Mouse (Mus musculus) lung, postnatal 0 days (tissue): ENCODE measurements around the gene Man2b1. TPM values are rescaled to one million over a fixed set of nuclear protein-coding genes. Genes with fewer than 3 reads are reported as not detected.
"Not testable (repeated sequence)": the region's sequence is repeated elsewhere in the genome, so short reads cannot be mapped to it uniquely, and the experiment has no call there.

ENCODE experiments used
- ATAC-seq: fragments of 200-750 bp; cut with Nextera tagmentation; 2 replicates; pipeline ENCODE4 v1.8.0; 2017; ENCODE audit warnings: moderate library complexity
- DNase-seq: peaks from one replicate; pipeline ENCODE4 v3.0.0-alpha.2; 2016; ENCODE audit warnings: low spot score
- H3K27ac ChIP-seq: fragments of 300-500 bp; sonication (generic); 2 replicates; pipeline ENCODE4 v1.5.1; 2014; ENCODE audit warnings: antibody characterized with exemption, mild to moderate bottlenecking, low read length, mixed read lengths
- H3K27me3 ChIP-seq: fragments of 300-500 bp; sonication (generic); replicated peaks from 2 replicates; pipeline ENCODE4 v1.6.1; 2014; ENCODE audit warnings: low read length, mixed read lengths; ENCODE audit not compliant: insufficient read depth
- H3K36me3 ChIP-seq: fragments of 300-500 bp; sonication (generic); 2 replicates; pipeline ENCODE4 v1.6.1; 2014; ENCODE audit warnings: low read length, mixed read lengths; ENCODE audit not compliant: insufficient read depth
- H3K4me1 ChIP-seq: fragments of 300-500 bp; sonication (generic); 2 replicates; pipeline ENCODE4 v1.6.1; 2014; ENCODE audit warnings: antibody characterized with exemption, low read depth, low read length, mixed read lengths; ENCODE audit not compliant: insufficient read depth
- H3K4me2 ChIP-seq: fragments of 300-500 bp; sonication (generic); replicated peaks from 2 replicates; pipeline ENCODE4 v1.6.1; 2014; ENCODE audit warnings: low read depth, mild to moderate bottlenecking, low read length, moderate library complexity, mixed read lengths
- H3K4me3 ChIP-seq: fragments of 300-500 bp; sonication (generic); 2 replicates; pipeline ENCODE4 v1.5.1; 2014; ENCODE audit warnings: low read depth, low read length
- H3K9ac ChIP-seq: fragments of 300-500 bp; sonication (generic); replicated peaks from 2 replicates; pipeline ENCODE4 v1.6.1; 2014; ENCODE audit warnings: low read depth, mild to moderate bottlenecking
- H3K9me3 ChIP-seq: fragments of 300-500 bp; sonication (generic); 2 replicates; pipeline ENCODE4 v1.6.1; 2016; ENCODE audit warnings: low read length, mixed read lengths
- CTCF ChIP-seq: IDR thresholded peaks from 2 replicates; pipeline ENCODE4 v1.5.1; 2016; ENCODE audit warnings: antibody characterized with exemption, mild to moderate bottlenecking
- EP300 ChIP-seq: IDR thresholded peaks from 2 replicates; pipeline ENCODE4 v1.6.1; 2016; ENCODE audit warnings: antibody characterized with exemption, mild to moderate bottlenecking, control low read depth
- WGBS: fragments of 180-500 bp; shearing (Covaris S2); extraction: QIAGEN DNeasy Blood & Tissue Kit; methylation state at CpG from one replicate; pipeline ENCODE4 v1.1.7; 2014; 5-methylcytosine and 5-hydroxymethylcytosine counted together
- polyA plus RNA-seq: library from polyadenylated mRNA; unstranded; fragments of >200 nt; fragmentation: Nextera tagmentation; extraction: Ambion mirVana; gene quantifications from 2 replicates; pipeline ENCODE4 v1.2.1, GENCODE M21; 2015

Gene Man2b1
- polyA plus RNA-seq, 1 experiment from 2014 or later: 38.4 TPM

- DNase-seq: peak; percentile 75
- Histone ChIP-seq H3K4me1 (peaks cover 4% of the 10 kb centered on the region), H3K9ac (peak within 1 kb of the TSS; percentile 88), H3K27ac (peak within 1 kb of the TSS; percentile 79), H3K9me3 (no peaks in the 10 kb centered on the region), H3K4me2 (peak within 1 kb of the TSS; percentile 96), H3K36me3 (no peaks in the 10 kb centered on the region), H3K4me3 (peak within 1 kb of the TSS; percentile 75), H3K27me3 (no peaks in the 10 kb centered on the region)
- 0 out of 2 replicates have a peak, but pooled peaks have one; percentile 21 for ATAC-seq
- TF ChIP-seq CTCF: no peak
- TF ChIP-seq EP300: peak; percentile 48; the same call in 1 of the 2 replicates
- WGBS: under 1% methylated on average over 30 of the region's 30 CpGs
These were observed 2.4 kb upstream of the Man2b1 start, which contains the start of gene Wdr83os for GRCm38 (mm10) chr8:85080532-85081215. Gene Wdr83os, plus strand, starts transcription at chr8:85080740.

- Histone ChIP-seq H3K36me3 (no peaks in the 10 kb centered on the region), H3K9me3 (no peaks in the 10 kb centered on the region), H3K4me1 (peaks cover 4% of the 10 kb centered on the region), H3K9ac (peak within 1 kb of the TSS; percentile 88), H3K27ac (peak within 1 kb of the TSS; percentile 79), H3K27me3 (no peaks in the 10 kb centered on the region), H3K4me2 (peak within 1 kb of the TSS; percentile 96), H3K4me3 (peak within 1 kb of the TSS; percentile 75)
- ATAC-seq (peak; percentile 44), DNase-seq (peak; percentile 74)
- under 1% methylated on average over 9 of the region's 9 CpGs for WGBS
- no peak for TF ChIP-seq CTCF
- TF ChIP-seq EP300: no peak
These were observed 1.9 kb upstream of the Man2b1 start, which contains the start of gene Wdr83 for GRCm38 (mm10) chr8:85081216-85081555. Gene Wdr83, minus strand, starts transcription at chr8:85081306.

- H3K4me3 ChIP-seq, DNase-seq: not testable (repeated sequence)
These were observed 901 bp upstream of the Man2b1 start for GRCm38 (mm10) chr8:85082169-85082568.

GRCm38 (mm10) chr8:85084633-85085032 is 1.6 kb downstream of the Man2b1 start:
- Histone ChIP-seq H3K4me2 (no peak overlapping the region; the same call in 1 of the 2 replicates), H3K27me3 (no peaks in the 10 kb centered on the region), H3K9ac (no peak overlapping the region), H3K9me3 (no peaks in the 10 kb centered on the region), H3K27ac (no peak overlapping the region), H3K36me3 (peaks cover 10% of the 10 kb centered on the region; the same call in 1 of the 2 replicates), H3K4me3 (no peak overlapping the region), H3K4me1 (peaks cover 4% of the 10 kb centered on the region)
- TF ChIP-seq CTCF: no peak
- no peak for TF ChIP-seq EP300
- DNase-seq: no peak
- no peak for ATAC-seq
- 71% methylated on average over 8 of the region's 8 CpGs for WGBS

More at GRCm38 (mm10) chr8:85082169-85082568, 901 bp upstream of the Man2b1 start:
- not testable (repeated sequence) for H3K36me3 ChIP-seq, H3K9me3 ChIP-seq, H3K9ac ChIP-seq, H3K27me3 ChIP-seq, H3K4me2 ChIP-seq, ATAC-seq, H3K4me1 ChIP-seq, H3K27ac ChIP-seq
- 77% methylated on average over 4 of the region's 4 CpGs for WGBS

GRCm38 (mm10) chr8:85086238-85086637 is 3.2 kb downstream of the Man2b1 start:
- Histone ChIP-seq H3K27ac (no peak overlapping the region), H3K4me2 (no peak overlapping the region), H3K9me3 (no peaks in the 10 kb centered on the region), H3K27me3 (no peaks in the 10 kb centered on the region), H3K36me3 (peaks cover 10% of the 10 kb centered on the region; the same call in 1 of the 2 replicates), H3K4me1 (peaks cover 3% of the 10 kb centered on the region), H3K9ac (no peak overlapping the region), H3K4me3 (no peak overlapping the region)
- DNase-seq (no peak), ATAC-seq (no peak)
- 83% methylated on average over 3 of the region's 3 CpGs for WGBS
- TF ChIP-seq CTCF: peak; percentile 27
- no peak for TF ChIP-seq EP300

GRCm38 (mm10) chr8:85088771-85089170 is 5.7 kb downstream of the Man2b1 start:
- Histone ChIP-seq H3K27ac (no peak overlapping the region), H3K4me2 (no peak overlapping the region), H3K9me3 (no peaks in the 10 kb centered on the region), H3K36me3 (peaks cover 10% of the 10 kb centered on the region; the same call in 1 of the 2 replicates), H3K9ac (no peak overlapping the region), H3K4me1 (no peaks in the 10 kb centered on the region), H3K4me3 (no peak overlapping the region), H3K27me3 (no peaks in the 10 kb centered on the region)
- DNase-seq (no peak), ATAC-seq (no peak)
- TF ChIP-seq CTCF: no peak
- no peak for TF ChIP-seq EP300
- WGBS: 62% methylated on average over 2 of the region's 2 CpGs
